ENCODE assay signal across 45 mouse cellular contexts in the genomic region with DNA sequence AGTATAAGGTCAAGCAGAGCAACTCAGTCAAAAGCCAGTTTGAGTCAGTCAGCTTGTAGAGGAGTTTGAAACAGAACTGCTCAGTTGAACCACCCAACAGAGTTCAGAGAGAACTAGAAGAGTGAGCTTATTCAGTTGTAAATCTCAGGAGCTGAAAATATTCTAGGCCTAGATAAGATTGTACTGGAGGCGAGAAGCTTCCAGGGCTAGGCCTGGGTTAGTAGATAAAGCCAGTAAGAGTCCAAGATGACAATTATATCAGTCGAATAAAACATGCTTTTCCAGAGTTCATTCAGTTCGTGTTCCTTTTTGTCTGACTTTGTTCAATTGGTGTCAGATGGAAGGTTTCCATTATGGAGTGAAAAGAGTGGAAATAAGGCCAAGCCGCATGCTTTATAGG. TPM values are rescaled to one million over a fixed set of nuclear protein-coding genes. Genes with fewer than 3 reads are reported as not detected.
"Had no signal": no experiment of that assay in that cellular context is flagged by ENCODE, and none has a peak within 500 bp of the region (broad histone marks: within the 10 kb centered on the region; RNA-seq: fewer than 3 reads in every experiment).

No protein-coding gene starts in this region.

- H3K36me3 ChIP-seq: heart, embryonic 10.5 days; heart, embryonic 12.5 days; heart, embryonic 13.5 days; heart, embryonic 15.5 days; hindbrain, embryonic 10.5 days; hindbrain, embryonic 12.5 days; hindbrain, embryonic 13.5 days; hindbrain, embryonic 15.5 days; intestine, embryonic 15.5 days; kidney, embryonic 15.5 days had no signal

- H3K27me3 ChIP-seq: heart, embryonic 12.5 days; heart, embryonic 13.5 days; heart, embryonic 15.5 days; hindbrain, embryonic 12.5 days; hindbrain, embryonic 13.5 days; hindbrain, embryonic 15.5 days; intestine, embryonic 15.5 days; kidney, embryonic 15.5 days had no signal

- H3K27ac ChIP-seq: heart, embryonic 10.5 days; heart, embryonic 13.5 days; heart, embryonic 15.5 days; hindbrain, embryonic 10.5 days; hindbrain, embryonic 12.5 days; hindbrain, embryonic 13.5 days; hindbrain, embryonic 14.5 days; hindbrain, embryonic 15.5 days; hindbrain, postnatal 0 days; intestine, embryonic 15.5 days; kidney, embryonic 15.5 days; kidney, postnatal 0 days; layer of hippocampus, adult 2 months had no signal

- H3K4me1 ChIP-seq: heart, embryonic 10.5 days; heart, embryonic 12.5 days; heart, embryonic 13.5 days; heart, embryonic 15.5 days; hindbrain, embryonic 12.5 days; hindbrain, embryonic 13.5 days; hindbrain, embryonic 15.5 days; intestine, embryonic 15.5 days; kidney, embryonic 15.5 days had no signal

- ATAC-seq: hindbrain, embryonic 16.5 days; hindbrain, postnatal 0 days; inflammation-experienced regulatory T-cells, adult 6 months; intestine, embryonic 15.5 days; intestine, embryonic 16.5 days; intestine, postnatal 0 days had no signal

- H3K4me3 ChIP-seq: heart, embryonic 10.5 days; heart, embryonic 12.5 days; heart, embryonic 13.5 days; heart, embryonic 15.5 days; hindbrain, embryonic 10.5 days; hindbrain, embryonic 12.5 days; hindbrain, embryonic 13.5 days; hindbrain, embryonic 15.5 days; intestine, embryonic 15.5 days; kidney, embryonic 15.5 days; layer of hippocampus, adult 2 months had no signal

- DNase-seq: heart, postnatal 10 days; heart, postnatal 14 days; heart, postnatal 36 days; heart, postnatal 4 days; kidney, adult 11 months; kidney, adult 18-20 months; kidney, adult 2 months; kidney, adult 8-10 months; kidney, adult 9 months; kidney, postnatal 10 days; kidney, postnatal 14 days; kidney, postnatal 25 days; kidney, postnatal 36 days; kidney, postnatal 4 days; layer of hippocampus, adult 9-11 months; layer of hippocampus, postnatal 36 days had no signal

- H3K9me3 ChIP-seq: heart, embryonic 10.5 days; heart, embryonic 12.5 days; heart, embryonic 13.5 days; heart, embryonic 15.5 days; hindbrain, embryonic 10.5 days; hindbrain, embryonic 13.5 days; hindbrain, embryonic 15.5 days; intestine, embryonic 15.5 days; kidney, embryonic 15.5 days had no signal

- H3K9ac ChIP-seq: heart, embryonic 12.5 days; heart, embryonic 13.5 days; heart, embryonic 15.5 days; hindbrain, embryonic 12.5 days; hindbrain, embryonic 13.5 days; hindbrain, embryonic 14.5 days; hindbrain, embryonic 15.5 days; intestine, embryonic 15.5 days; kidney, embryonic 15.5 days had no signal

RNA-seq across cellular contexts. Expression of a gene that starts 22.3 kb away (rescaled TPM):
- total RNA-seq: hematopoietic stem cell, adult 5-6 weeks; hindbrain, postnatal 0 days; layer of hippocampus, adult 18-20 months; layer of hippocampus, adult 2 months; layer of hippocampus, postnatal 10 days; layer of hippocampus, postnatal 25 days; layer of hippocampus, postnatal 36 days had no signal
- polyA plus RNA-seq: heart, embryonic 10.5 days; hindbrain, embryonic 10.5 days; hindbrain, embryonic 11.5 days; hindbrain, embryonic 12.5 days; hindbrain, embryonic 13.5 days; hindbrain, embryonic 14.5 days; hindbrain, embryonic 15.5 days; hindbrain, embryonic 16.5 days; hindbrain, postnatal 0 days; intestine, embryonic 14.5 days; kidney, embryonic 14.5 days; large intestine, adult 2 months had no signal

RNA-seq across cellular contexts. Expression of a gene that starts 36.1 kb away (rescaled TPM):
- total RNA-seq: layer of hippocampus, adult 18-20 months; layer of hippocampus, postnatal 14 days; layer of hippocampus, postnatal 25 days; layer of hippocampus, postnatal 36 days; left cerebral cortex, adult 18-20 months had no signal
- polyA plus RNA-seq: heart, embryonic 10.5 days; heart, embryonic 12.5 days; heart, embryonic 14.5 days; hindbrain, embryonic 11.5 days; hindbrain, embryonic 14.5 days had no signal
